Mouse (Mus musculus) retina, postnatal 1 day (tissue): ENCODE data around the gene Tnks2.
"Not testable (repeated sequence)": the region's sequence is repeated elsewhere in the genome, so short reads cannot be mapped to it uniquely, and the experiment has no call there.

Source experiments
- DNase-seq: peaks from one replicate; pipeline ENCODE4 v3.0.0-alpha.2; 2012

The Tnks2 gene

DNA sequence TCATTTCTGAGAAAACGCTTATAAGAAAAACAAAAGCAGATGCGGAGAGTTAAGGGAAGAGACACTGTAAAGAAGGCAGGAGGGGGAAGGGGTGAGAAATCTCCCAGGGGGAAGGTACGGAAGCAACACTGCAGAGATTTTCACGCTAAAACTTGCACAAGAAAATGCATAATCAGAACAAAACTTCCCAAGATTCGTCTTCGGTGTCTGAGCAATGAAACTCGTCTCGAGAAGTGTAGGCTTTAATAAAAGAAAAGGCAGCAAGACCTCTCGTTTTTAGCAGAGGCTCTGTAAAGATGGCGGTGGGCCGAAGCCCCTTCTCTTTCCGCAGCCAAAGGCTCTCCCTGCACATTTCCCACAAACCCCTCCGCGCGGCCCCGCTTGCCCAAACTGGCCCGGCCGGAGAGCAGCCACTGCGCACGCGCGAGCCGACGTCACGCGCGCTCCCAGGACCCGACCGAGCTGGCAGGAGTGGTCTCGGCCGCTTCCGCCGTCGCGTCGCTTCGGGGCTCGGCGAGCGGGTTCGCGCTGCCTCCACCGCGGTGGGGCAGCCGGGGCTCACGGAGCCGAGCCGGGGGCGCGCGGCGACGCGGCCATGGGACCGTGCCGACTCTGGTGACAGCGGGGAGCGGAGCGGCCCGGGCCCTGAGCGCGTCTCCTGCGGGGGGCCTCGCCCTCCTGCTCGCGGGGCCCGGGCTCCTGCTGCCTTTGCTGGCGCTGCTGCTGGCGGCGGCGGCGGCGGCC lies at the start of gene Tnks2:
Tnks2 (plus strand) TSS at position 445 of the 744 bp plus-strand sequence.
- peak; percentile 98 for DNase-seq

DNA sequence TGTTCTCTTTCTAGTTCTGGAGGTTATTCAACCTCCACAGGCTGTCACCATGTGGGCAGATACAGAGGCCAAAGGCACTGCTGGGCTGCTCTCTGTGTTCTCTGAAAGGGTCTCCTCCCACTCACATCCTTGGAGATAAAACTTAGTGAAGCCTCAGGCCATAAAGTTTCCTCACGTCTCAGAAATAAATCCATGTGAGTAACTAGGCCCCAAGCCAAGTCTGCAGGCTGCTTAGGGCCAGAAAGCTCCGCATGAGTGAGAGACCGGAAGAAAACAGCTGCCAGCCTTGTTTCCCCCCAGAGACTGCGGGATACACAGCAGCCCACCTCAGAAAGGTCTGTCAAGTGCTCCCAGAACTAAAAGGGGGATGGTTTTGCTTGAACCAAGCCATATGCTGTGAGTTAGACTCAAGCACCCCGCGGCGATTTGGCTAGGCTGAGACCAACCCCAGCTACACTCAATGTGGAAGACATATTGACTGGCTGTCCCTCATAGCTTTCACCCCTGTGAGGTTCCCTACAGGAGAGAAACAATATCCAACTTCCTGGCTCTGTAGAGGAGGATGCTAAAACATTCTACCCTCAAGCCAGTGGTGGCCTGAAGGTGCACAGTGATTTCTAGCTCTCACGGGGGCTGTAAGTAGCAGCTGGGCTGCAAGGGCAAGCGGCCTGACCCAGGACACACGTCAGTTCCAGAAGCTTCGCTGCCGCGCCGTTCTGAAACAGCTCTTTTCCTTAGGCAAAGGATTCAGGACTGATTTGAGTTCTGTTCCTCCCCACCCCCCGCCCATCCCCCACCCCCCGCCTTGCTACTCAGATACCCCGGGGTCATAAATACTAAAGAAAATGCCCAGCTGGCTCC lies 43.9 kb upstream of the Tnks2 start:
- DNase-seq = no peak

DNA sequence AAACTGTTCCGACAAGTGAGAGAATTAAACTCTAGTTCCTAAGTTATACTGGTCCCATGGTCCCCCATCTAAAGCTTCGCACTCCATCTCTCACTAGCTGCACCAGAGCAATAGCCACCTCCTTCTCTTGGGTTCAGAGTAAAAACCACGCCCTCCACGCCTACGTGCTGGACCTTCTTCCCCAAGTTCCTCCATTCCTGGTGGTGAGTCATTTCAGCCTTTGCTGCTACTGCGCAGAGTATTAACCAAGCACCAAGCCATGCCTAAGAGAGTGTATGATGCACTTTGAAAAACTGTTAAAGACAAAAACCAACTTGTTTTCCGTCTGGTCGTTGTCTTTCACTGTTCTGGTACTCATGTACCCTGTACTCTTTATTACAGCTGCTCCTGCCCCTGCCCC lies 41.4 kb upstream of the Tnks2 start:
- no peak for DNase-seq

DNA sequence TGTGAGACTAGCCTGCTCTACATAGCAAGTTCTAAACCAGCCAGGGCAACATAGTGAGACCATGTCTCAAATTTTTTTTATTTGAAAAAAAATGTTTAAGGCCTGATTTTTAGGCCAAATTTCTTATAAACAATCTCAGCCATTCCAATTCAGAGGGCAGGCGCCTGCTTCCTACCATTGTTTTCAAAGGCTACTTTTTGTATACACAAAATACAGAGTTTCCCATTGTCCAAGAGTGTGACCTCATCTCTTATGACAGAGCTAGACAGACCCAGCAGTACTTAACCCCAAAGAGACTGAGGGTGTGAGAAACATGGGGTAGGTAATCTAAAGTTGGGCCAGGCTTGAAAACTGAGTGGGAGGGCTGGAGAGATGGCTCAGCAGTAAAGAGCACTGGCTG lies 40.6 kb upstream of the Tnks2 start:
- DNase-seq = no peak

DNA sequence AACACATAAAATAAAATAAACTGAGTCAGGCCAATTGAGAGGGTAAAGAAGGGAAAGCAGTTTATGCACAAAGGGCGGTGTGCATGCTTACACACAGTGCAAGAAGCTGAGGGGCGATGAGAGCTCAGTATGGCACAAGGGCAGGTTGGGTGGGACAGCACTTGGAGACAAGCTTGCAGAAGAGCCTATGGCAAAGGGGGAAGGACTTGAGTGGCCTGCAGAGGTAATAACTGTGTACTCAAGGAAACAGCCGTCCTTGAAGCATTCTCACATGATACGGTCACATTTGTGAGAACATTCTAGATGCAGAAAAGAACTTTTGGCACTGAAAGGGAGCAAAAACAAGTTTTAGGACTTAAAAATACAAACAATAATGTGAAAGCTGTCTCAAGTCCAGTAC lies 40.0 kb upstream of the Tnks2 start:
- no peak for DNase-seq

DNA sequence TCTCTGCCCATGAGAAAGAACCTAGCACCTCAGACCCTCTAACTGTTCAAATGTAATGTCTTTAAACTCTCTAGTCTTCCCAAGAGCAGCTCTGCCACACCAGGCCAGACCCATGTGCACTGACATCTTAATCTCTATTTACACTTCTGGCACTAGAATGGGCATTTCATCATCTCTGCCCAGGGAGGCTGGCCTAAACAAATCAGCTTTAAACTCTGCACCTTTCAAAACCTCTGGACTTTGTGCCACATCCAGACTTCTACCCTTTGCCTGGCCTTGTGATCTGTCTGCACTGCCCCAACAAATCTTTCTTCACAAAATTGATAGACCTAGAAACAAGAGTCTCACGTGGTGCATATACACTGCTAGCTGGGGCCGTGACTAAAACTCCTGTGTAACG lies 38.8 kb upstream of the Tnks2 start:
- DNase-seq = no peak

DNA sequence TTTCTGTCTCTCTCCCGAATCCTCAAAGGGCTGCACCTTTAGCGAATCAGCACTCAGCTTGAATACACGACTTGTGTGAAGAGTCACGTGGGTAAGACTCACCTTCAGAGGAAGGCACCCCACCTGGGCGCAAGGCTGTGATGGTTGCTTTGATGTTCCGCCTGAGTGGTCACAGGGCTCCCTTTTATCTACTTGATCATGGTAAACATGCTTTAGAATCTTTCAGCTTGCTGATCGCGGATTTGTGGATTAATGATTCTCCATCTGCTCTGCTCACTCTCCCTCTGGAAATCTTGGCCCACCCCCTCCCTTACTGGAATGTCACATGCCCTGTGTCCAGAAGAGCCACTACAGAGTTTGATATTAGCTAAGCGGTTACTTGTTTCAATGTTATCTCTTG lies 37.1 kb upstream of the Tnks2 start:
- peak; percentile 71 for DNase-seq

DNA sequence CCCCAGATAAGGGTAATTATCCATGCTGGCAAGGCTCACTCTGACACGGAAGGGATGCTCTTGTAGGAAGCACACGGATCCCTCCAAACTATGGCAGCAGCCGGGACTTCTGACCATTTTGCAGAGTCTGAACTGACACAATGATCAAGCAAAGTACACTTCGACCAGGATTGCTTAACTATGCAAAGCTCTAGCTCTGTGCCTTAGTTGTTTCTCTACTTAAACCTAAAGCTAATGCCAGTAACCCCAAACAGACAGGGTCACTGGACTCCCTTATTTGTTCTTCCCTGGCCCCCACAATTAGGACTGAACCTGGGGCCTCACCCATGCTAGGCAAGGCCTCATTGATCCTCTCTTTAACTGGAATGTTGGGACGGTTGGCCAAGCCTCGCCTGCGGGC lies 33.7 kb upstream of the Tnks2 start:
- no peak for DNase-seq

DNA sequence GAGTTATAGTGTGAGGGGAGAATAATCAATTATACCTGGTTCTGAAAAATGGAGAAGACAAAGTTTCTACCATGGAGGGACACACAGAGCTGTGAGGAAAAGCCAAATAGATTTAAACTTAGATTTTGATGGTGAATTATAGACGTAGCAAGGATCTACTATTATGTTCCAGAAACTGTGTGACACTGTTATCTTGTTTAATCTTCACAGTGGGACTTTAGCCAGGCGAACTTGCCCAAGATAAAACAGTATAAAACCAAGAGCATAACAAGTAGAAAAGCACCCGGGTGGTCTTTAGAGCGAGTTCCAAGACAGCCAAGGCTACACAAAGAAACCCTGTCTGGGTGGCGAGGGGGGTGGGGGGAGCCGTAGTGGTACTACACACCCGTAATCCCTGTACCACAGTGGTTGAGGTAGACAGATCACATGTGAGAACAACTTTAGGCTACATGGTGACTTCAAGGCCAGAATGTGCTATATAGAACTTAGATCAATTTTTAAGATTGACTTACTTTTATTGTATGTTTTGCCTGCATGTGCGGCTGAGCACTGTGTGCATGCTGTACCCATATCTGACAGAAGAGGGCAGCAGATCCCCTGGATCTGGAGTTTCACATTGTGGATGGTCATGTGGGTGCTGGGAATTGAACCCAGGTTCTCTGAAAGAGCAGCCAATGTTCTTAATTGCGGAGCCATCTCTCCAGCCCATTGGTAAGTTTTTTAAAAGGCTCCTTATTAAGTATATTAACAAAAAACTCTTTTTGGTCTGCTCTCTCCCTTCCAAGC lies 32.0 kb upstream of the Tnks2 start:
- DNase-seq = no peak

DNA sequence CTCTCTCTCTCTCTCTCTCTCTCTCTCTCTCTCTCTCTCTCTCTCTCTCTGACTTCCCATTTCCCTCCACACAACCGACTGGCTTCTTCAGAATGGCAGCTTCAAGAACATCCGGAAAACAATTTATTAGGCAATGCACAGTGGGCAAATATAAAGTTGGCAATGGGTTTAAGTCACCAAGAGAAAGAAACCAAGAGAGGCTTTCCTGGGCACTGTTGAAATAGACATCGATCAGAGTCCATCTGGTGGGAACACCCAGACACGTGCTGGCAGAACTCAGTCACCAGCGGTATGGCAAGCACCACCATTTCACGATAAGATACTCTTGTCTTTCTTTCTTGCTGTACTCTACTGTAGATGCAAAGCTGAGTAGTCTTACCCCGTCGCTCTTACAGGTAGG lies 30.6 kb upstream of the Tnks2 start:
- no peak for DNase-seq

DNA sequence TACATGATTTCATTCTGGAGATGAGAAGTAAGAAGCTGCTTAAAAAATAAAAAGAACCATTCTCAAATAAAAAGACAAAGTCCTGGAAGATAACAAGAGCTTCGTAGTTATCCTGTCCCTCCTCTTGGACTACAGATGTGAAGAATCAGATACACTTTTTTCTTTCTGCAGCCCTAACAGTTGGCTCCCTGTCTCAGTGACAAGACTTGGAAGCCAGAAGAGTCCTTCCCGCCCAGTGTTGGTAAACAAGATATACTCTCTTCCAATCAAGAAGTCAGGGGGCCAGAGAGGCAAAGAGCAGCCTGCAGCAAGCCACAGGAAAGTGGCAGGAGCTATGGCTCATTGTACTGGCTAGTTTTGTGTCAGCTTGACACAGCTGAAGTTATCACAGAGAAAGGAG lies 27.2 kb upstream of the Tnks2 start:
- DNase-seq = no peak

DNA sequence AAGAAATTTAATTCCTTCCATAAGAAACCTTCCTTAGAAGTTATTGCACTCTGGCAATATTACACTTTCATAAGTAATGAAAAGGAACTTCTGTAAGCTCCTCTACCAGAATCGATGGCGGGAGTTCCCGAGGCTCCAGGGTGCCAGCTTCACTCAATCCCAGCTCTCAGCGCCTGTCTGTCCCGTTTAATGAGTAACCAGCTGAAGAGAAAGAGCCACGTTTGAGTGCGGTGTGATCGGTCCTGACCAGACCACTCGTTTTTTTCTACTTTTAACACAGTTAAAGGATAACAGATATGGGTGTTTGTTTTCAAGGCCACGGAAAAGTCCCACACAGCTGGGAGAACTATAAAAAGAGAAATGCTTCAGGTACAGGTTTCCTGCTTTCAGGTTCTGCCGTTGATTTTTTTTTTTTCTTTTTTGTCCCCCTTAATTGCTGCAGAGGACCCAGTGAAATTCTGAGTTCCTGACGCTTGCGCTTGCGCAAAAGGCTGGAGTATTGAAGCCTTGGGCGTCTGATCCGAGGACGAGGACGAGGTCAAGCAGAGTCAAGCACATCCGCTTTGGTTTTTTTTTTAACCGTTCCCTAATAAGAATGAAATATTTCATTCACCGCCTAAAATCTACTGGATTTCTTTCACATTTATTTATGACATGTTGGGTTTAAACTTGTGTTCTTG lies 25.5 kb upstream of the Tnks2 start:
- no peak for DNase-seq

DNA sequence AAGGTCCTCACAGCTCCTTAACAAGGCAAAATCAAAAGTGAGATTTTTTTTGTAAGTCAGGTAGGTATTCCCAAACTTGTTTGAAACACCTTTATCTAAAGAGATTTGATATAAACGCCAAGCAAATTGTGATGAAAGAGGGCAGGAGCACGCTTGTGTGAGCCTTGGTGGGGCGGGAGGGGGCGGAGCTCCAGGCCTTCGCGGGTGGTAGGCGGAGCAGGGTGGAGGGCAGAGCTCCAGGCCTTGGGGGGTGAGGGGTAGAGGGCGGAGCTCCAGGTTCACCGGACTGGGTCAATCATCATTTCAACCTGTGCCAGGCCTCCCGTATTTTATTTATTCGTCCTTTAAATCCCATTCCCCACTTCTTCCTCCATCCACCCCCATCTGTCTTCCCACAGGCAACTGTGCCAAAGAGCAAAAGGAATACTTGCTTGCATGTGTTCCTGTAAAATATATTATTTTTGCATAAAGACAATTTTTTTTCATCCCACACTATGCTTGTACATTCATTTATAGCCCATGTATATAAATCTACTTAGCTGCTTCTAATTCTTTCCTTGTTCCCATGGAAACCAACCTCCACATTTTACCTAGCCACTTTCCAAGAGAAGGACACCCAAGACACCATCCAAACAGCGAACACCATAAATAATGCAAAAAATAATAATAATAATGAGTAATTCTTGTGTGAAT lies 24.4 kb upstream of the Tnks2 start:
- no peak for DNase-seq

DNA sequence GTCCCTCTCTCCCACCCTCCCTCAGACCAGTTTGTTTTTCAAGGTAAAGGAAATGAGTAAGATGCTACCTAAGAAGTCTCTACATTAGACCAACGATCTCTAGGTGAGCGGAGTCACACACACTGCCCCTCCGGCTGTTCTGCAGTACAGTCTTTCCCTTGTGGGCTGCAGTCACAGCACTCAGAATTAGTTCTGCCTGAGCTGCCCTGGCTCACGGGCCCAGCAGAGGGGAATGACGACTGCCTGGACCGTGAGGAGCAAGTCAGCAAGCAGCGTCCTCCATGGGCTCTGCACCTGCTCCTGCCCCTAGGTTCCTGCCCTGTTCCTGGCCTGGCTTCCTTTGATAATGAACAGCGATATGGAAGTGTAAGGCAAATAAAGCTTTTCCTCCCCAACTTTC lies 22.0 kb upstream of the Tnks2 start:
- peak; percentile 67 for DNase-seq

DNA sequence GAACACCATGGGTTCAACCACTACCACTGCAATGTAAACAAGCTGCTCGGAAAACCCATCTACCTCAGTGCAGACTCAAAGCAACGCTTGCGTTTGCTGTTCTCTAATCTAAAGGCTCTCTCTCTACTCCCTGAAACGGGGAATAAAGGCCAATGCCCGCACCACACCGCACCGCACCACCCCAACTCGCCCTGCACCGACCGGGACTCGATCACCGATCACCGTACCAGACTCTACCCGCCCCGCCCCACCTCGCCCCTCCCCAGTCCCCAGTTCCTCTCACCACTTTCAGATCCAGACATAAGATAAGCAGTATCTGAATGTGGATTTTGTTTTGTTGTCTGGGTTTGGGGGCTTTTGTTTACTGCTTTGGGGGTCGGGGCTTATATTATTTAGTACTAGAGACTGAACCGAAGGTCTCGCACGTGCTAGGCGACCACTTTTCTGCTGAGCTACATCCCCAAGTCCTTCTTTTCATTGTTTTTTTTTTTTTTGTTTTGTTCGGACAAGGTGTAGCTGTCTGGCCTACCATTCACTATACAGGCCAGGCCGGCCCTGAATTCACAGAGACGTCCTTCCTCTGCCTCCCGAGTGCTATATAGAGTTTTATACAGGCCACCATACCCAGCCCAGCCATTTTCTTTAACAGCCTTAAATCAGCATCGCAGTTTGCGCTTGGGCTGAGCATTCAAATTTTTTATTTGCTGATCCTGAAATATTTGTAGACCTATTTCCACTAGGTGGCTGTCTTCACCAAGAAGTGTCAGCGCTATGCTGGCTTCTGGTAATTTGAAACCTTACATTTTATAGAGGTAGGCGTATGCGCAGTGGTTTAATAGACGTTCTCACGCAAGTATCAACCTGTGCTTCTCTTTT lies 18.4 kb upstream of the Tnks2 start:
- DNase-seq = peak; percentile 77

DNA sequence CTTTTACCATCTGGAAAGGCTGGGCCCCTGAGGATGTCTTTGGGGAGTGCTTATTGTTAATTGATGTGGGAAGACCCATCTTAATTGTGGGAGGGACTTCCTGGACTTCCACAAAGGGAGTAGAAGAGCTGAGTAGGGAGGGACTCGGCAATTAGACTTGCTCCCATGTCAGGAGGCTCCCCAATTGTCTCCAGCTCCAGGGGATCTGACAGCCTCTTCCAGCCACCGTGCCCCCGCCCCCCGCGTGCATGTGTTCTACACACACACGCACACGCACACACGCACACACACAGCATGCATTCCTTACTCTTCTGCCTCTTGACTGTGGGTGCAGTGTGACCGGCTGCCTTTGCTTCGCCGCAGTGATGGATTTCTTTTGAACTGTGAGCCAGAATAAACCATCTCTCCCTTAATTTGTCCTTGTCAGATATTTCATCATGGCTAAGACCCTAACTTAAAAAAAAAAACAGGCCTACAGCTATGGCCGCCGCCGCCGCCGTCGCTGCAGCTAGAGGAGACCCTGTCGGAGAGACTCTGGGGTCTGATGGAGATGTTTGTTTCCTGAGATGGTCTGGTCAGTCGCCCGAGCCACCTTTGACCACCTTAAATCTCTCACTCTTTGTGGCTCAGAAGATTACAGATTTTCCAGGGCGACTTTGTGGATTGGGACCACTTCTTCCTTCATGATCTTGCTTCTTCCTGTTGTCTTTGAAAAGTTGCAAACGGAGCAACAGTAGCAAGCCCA lies 15.7 kb upstream of the Tnks2 start:
- peak; percentile 82 for DNase-seq

DNA sequence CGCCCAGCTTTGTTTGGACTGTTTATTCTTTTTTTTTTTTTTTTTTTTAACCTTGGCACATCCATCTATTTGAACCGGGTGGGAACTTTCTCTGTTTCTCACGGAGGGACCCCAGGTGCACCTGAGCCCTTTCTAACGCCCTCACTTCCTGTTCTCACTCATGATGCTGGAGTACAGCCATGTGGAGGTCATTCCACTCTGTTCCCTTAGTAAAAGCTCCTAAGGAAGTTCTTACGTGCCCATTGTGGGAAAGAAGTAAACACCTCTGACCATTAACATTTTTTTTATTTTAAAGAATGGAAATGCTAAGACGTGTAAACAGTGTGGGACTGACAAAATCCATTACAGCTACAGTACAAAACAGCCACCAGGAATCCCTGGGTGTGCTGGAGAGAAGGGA lies 14.8 kb upstream of the Tnks2 start:
- no peak for DNase-seq

DNA sequence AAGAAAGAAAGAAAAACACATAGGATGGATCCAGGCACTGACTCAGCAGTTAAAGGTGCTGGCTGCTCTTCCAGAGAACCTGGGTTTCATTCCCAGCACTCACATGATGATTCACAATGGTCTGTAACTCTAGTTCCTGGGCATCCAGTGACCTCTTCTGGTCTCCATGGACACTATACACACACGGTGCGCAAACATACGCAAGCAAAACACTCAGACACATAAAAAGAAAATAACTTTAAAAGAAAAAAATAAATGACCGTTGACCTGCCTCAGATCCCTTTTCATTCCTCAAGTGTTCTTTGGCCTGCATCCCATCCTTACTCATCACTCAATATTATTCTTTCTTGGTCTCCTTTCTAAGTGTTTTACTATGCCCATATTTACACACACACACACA lies 13.6 kb upstream of the Tnks2 start:
- no peak for DNase-seq

DNA sequence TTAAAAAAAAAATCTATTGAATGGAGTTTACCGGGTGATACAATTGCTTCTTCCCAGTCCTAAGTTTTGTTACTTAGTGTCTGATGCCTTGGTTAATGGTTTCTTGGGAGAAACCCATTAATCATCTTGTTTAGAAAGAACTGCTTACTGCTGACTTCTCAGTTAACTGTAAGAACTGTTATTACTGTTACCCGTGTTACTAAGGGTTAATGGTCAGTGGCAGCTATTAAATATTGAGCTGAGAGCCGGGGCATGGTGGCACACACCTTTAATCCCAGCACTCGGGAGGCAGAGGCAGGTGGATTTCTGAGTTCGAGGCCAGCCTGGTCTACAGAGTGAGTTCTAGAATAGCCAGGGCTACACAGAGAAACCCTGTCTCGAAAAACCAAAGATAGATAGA lies 12.7 kb upstream of the Tnks2 start:
- not testable (repeated sequence) for DNase-seq

DNA sequence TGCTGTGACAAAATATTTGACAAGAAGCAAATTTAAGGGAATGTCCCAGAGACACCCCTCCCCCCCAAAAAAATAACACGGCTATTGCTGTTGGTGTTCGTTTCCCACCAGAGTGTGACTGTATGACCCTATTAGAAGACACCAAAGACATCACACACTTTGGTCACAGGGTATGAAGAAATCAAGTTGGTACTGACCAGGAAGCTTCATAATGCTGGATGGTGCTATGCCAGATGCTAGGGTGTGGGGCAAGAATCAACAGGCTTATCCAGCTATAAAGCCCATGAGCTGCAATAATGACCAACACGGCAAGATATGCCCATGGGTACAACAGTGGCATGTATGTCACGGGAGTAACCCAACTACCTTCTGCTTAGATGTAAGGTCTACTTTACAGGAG lies 11.3 kb upstream of the Tnks2 start:
- DNase-seq = no peak

DNA sequence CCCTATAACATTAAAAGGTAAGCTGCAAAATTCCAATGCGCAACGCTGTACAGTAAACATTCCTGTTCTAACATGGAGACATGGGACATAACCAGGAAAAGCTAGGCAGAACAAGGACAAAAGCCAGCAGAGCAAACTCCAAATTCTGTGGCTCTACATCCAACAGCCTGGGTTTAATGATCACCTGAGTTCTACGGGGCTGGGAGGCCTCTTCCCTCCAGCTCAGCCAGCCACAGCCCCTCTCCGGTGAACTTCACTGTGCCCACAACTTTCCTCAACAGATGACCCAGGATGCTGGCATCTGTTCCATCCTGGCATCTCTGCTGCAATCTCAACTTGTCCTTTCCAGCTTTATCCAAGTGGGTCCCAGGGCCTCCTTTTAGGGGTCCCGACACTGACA lies 6.4 kb upstream of the Tnks2 start:
- no peak for DNase-seq
